Mouse (Mus musculus): ENCODE measurements around the gene P3h3.

- TF ChIP-seq CEBPB (IDR thresholded peaks at IDR 0.05; ENCODE audit: insufficient read depth, poor library complexity, severe bottlenecking) (no peak), POLR2A (IDR thresholded peaks at IDR 0.05; ENCODE audit: insufficient read length, low read depth) (no peak), MAX (IDR thresholded peaks at IDR 0.05; ENCODE audit: low read depth) (no peak), TCF12 (IDR thresholded peaks at IDR 0.05; ENCODE audit: insufficient read depth, poor library complexity, severe bottlenecking) (no peak)
Observed at GRCm38 (mm10) chr6:124858561-124859318, 1.2 kb upstream of the P3h3 start.

Measured in myocyte (in vitro differentiated cells).